14 mouse cellular contexts compared by ENCODE assay signal in the genomic region with DNA sequence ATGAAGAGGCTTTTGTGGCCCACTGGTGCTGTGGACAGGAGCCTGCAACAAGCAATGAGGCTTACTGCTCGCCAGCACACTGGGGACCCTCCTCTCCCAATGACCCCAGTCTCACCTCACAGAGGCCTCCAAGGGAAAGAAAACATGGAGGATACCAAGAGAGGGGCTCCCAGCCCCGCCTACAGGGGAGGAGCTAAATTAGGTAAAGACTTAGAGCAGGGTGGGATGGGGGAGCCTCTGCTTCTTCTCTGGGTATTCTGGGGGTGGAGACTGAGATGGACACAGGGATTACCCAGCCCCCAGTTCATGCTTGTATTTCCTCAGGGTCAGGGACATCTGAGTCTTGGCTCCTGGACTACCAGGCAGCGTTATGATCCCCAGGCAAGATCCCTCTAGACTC. TPM values are rescaled to one million over a fixed set of nuclear protein-coding genes. Genes with fewer than 3 reads are reported as not detected.
A peak's percentile ranks its signal among the peaks of the same experiment; 100 is the strongest.
DNase-seq lines count a peak whose midpoint lies in the region; ATAC-seq lines count a peak whose summit lies in the region.
"Had no signal": no experiment of that assay in that cellular context is flagged by ENCODE, and none has a peak within 500 bp of the region (broad histone marks: within the 10 kb centered on the region; RNA-seq: fewer than 3 reads in every experiment).

No protein-coding gene starts in this region.

- peaks cover 36% of the 10 kb centered on the region for H3K4me1 ChIP-seq in kidney, embryonic 14.5 days (ENCODE audit: control insufficient read depth, insufficient read depth, low read length)
- H3K4me1 ChIP-seq in hindbrain, embryonic 16.5 days (ENCODE audit: control insufficient read depth, insufficient read depth, low read depth, low read length): peaks cover 55% of the 10 kb centered on the region
- peaks cover 63% of the 10 kb centered on the region for H3K4me1 ChIP-seq in neural tube, embryonic 12.5 days

- H3K27ac ChIP-seq in kidney, embryonic 14.5 days (ENCODE audit: low read depth, low read length): peak overlapping the region; percentile 65; the same call in 1 of the 2 replicates
- peak overlapping the region; percentile 39; the same call in 1 of the 2 replicates for H3K27ac ChIP-seq in hindbrain, embryonic 16.5 days (ENCODE audit: low read depth, low read length)
- H3K27ac ChIP-seq in neural tube, embryonic 12.5 days: 0 out of 2 replicates have a peak overlapping the region, but pooled peaks have one; percentile 54
- H3K27ac ChIP-seq: liver, embryonic 15.5 days had no signal

- intact Hi-C loops in left cerebral cortex, postnatal 14 days (cut with DNase I): no loop called here

- no peaks in the 10 kb centered on the region for H3K27me3 ChIP-seq in kidney, embryonic 14.5 days (ENCODE audit: control insufficient read depth, insufficient read depth, low read length)
- H3K27me3 ChIP-seq in hindbrain, embryonic 16.5 days (replicated peaks; ENCODE audit: control insufficient read depth, insufficient read depth, low read length): no peaks in the 10 kb centered on the region
- no peaks in the 10 kb centered on the region for H3K27me3 ChIP-seq in neural tube, embryonic 12.5 days (replicated peaks)
- H3K27me3 ChIP-seq: liver, embryonic 15.5 days had no signal

- no peak overlapping the region for H3K4me2 ChIP-seq in kidney, embryonic 14.5 days (replicated peaks; ENCODE audit: low read depth, low read length)
- no peak overlapping the region for H3K4me2 ChIP-seq in hindbrain, embryonic 16.5 days (ENCODE audit: low read length)
- H3K4me2 ChIP-seq in neural tube, embryonic 12.5 days (replicated peaks): peak overlapping the region; percentile 40; the same call in 1 of the 2 replicates
- H3K4me2 ChIP-seq: liver, embryonic 15.5 days had no signal

- peak; percentile 41; the same call in 1 of the 2 replicates for ATAC-seq in kidney, embryonic 14.5 days (ENCODE audit: low FRiP score, low TSS enrichment)
- no peak for ATAC-seq in hindbrain, embryonic 16.5 days
- no peak for ATAC-seq in neural tube, embryonic 12.5 days (ENCODE audit: low FRiP score, low read depth)

- no peak overlapping the region for H3K4me3 ChIP-seq in kidney, embryonic 14.5 days (ENCODE audit: low read length)
- H3K4me3 ChIP-seq in hindbrain, embryonic 16.5 days (ENCODE audit: low read length): no peak overlapping the region
- H3K4me3 ChIP-seq in neural tube, embryonic 12.5 days: no peak overlapping the region
- H3K4me3 ChIP-seq: forebrain, embryonic 13.5 days; liver, embryonic 15.5 days had no signal

- no peaks in the 10 kb centered on the region for H3K36me3 ChIP-seq in kidney, embryonic 14.5 days (ENCODE audit: control insufficient read depth, insufficient read depth, low read length)
- no peaks in the 10 kb centered on the region for H3K36me3 ChIP-seq in hindbrain, embryonic 16.5 days (ENCODE audit: control insufficient read depth, insufficient read depth, low read length)
- H3K36me3 ChIP-seq in neural tube, embryonic 12.5 days: no peaks in the 10 kb centered on the region
- H3K36me3 ChIP-seq: liver, embryonic 15.5 days had no signal

- WGBS in kidney, embryonic 14.5 days: 19% methylated on average over 3 of the region's 3 CpGs
- WGBS in hindbrain, embryonic 16.5 days: 30% methylated on average over 3 of the region's 3 CpGs
- WGBS in neural tube, embryonic 12.5 days: 36% methylated on average over 3 of the region's 3 CpGs

- DNase-seq in embryo, embryonic 11 days: peak; percentile 63
- DNase-seq in embryo, embryonic 10 days (ENCODE audit: low spot score): no peak
- DNase-seq in kidney, adult 18-20 months: no peak
- DNase-seq in left cerebral cortex, postnatal 14 days (ENCODE audit: low spot score in 2 of 2): no peak
- no peak for DNase-seq in natural killer cell, adult 2 months (ENCODE audit: low spot score in 2 of 2)
- DNase-seq: adrenal gland, adult 8-10 months; cerebellum, adult 2 months had no signal

- no peaks in the 10 kb centered on the region for H3K9me3 ChIP-seq in kidney, embryonic 14.5 days (ENCODE audit: control insufficient read depth, low read length)
- H3K9me3 ChIP-seq in hindbrain, embryonic 16.5 days (ENCODE audit: control insufficient read depth, low read length): no peaks in the 10 kb centered on the region
- no peaks in the 10 kb centered on the region for H3K9me3 ChIP-seq in neural tube, embryonic 12.5 days
- H3K9me3 ChIP-seq: forebrain, embryonic 13.5 days; liver, embryonic 15.5 days had no signal

- H3K9ac ChIP-seq in kidney, embryonic 14.5 days (ENCODE audit: low read depth, low read length): no peak overlapping the region
- no peak overlapping the region for H3K9ac ChIP-seq in hindbrain, embryonic 16.5 days (ENCODE audit: low read depth, low read length)
- no peak overlapping the region for H3K9ac ChIP-seq in neural tube, embryonic 12.5 days
- H3K9ac ChIP-seq: liver, embryonic 15.5 days had no signal

RNA-seq across cellular contexts. Expression of a gene that starts 18.7 kb away (rescaled TPM):
- polyA plus RNA-seq in kidney, embryonic 14.5 days (2014; fragmentation: Nextera tagmentation; extraction: Ambion mirVana): 3.0 and 4.0 TPM in 2 replicates
- 5.9 and 6.2 TPM in 2 replicates for polyA plus RNA-seq in hindbrain, embryonic 16.5 days (2015; fragmentation: Nextera tagmentation; extraction: Ambion mirVana)
- polyA plus RNA-seq in neural tube, embryonic 12.5 days (2016; fragmentation: Nextera tagmentation; extraction: Ambion mirVana): 13.0 and 15.2 TPM in 2 replicates
- 10 to 100 TPM; 42.1 to 43.2 TPM for total RNA-seq in left cerebral cortex, postnatal 14 days (2021)

RNA-seq across cellular contexts. Expression of a gene that starts 39.5 kb away (rescaled TPM):
- polyA plus RNA-seq in kidney, embryonic 14.5 days (2014; fragmentation: Nextera tagmentation; extraction: Ambion mirVana): not detected in 2 replicates
- polyA plus RNA-seq in hindbrain, embryonic 16.5 days (2015; fragmentation: Nextera tagmentation; extraction: Ambion mirVana): 1.4 and 1.9 TPM in 2 replicates
- polyA plus RNA-seq in neural tube, embryonic 12.5 days (2016; fragmentation: Nextera tagmentation; extraction: Ambion mirVana): 0.38 and 0.51 TPM in 2 replicates
- total RNA-seq in left cerebral cortex, postnatal 14 days (2021): 1 to 10 TPM; 1.5 to 3.8 TPM
- total RNA-seq: MEL had no signal
- polyA plus RNA-seq: liver, embryonic 15.5 days had no signal

RNA-seq across cellular contexts. Expression of a gene that starts 45.8 kb away (rescaled TPM):
- polyA plus RNA-seq in kidney, embryonic 14.5 days (2014; fragmentation: Nextera tagmentation; extraction: Ambion mirVana): 0.49 TPM in 1 of 2 replicates, not detected in the other
- 0.43 and 0.55 TPM in 2 replicates for polyA plus RNA-seq in hindbrain, embryonic 16.5 days (2015; fragmentation: Nextera tagmentation; extraction: Ambion mirVana)
- polyA plus RNA-seq in neural tube, embryonic 12.5 days (2016; fragmentation: Nextera tagmentation; extraction: Ambion mirVana): 0.31 and 0.43 TPM in 2 replicates
- total RNA-seq in left cerebral cortex, postnatal 14 days (2021): not detected
- total RNA-seq: adrenal gland, adult 8-10 months; heart, adult 8-10 months; MEL had no signal
- polyA plus RNA-seq: cerebellum, adult 2 months had no signal

RNA-seq across cellular contexts. Expression of a gene that starts 48.8 kb away (rescaled TPM):
- polyA plus RNA-seq in kidney, embryonic 14.5 days (2014; fragmentation: Nextera tagmentation; extraction: Ambion mirVana): 0.30 and 0.57 TPM in 2 replicates
- polyA plus RNA-seq in hindbrain, embryonic 16.5 days (2015; fragmentation: Nextera tagmentation; extraction: Ambion mirVana): 0.19 and 2.1 TPM in 2 replicates
- polyA plus RNA-seq in neural tube, embryonic 12.5 days (2016; fragmentation: Nextera tagmentation; extraction: Ambion mirVana): not detected in 2 replicates
- total RNA-seq in left cerebral cortex, postnatal 14 days (2021): under 1 TPM in 1 of 2 experiments, not detected in 1; 0.26 TPM
- total RNA-seq: MEL had no signal
- polyA plus RNA-seq: cerebellum, adult 2 months; forebrain, embryonic 13.5 days had no signal
